13 mouse cellular contexts compared by ENCODE assay signal in genomic region chr7:54893709-54894627, GRCm38 (mm10).
"Had no signal": no experiment of that assay in that cellular context is flagged by ENCODE, and none has a peak within 500 bp of the region (broad histone marks: within the 10 kb centered on the region; RNA-seq: fewer than 3 reads in every experiment).

No protein-coding gene starts in this region.

- H3K9me3 ChIP-seq: limb, embryonic 12.5 days; liver, embryonic 13.5 days; midbrain, embryonic 12.5 days had no signal

- H3K27ac ChIP-seq: layer of hippocampus, adult 2 months; limb, embryonic 12.5 days; liver, embryonic 13.5 days; midbrain, embryonic 12.5 days had no signal

- H3K4me1 ChIP-seq: limb, embryonic 12.5 days; liver, embryonic 13.5 days; midbrain, embryonic 12.5 days had no signal

- H3K36me3 ChIP-seq: limb, embryonic 12.5 days; liver, embryonic 13.5 days; midbrain, embryonic 12.5 days had no signal

- H3K27me3 ChIP-seq: limb, embryonic 12.5 days; liver, embryonic 13.5 days; midbrain, embryonic 12.5 days had no signal

- H3K4me2 ChIP-seq: limb, embryonic 12.5 days; liver, embryonic 13.5 days; midbrain, embryonic 12.5 days had no signal

- H3K9ac ChIP-seq: limb, embryonic 12.5 days; liver, embryonic 13.5 days; midbrain, embryonic 12.5 days had no signal

- ATAC-seq: lung, postnatal 0 days had no signal

- H3K4me3 ChIP-seq: layer of hippocampus, adult 2 months; limb, embryonic 12.5 days; liver, embryonic 13.5 days; midbrain, embryonic 12.5 days had no signal

- DNase-seq: kidney, adult 18-20 months; kidney, postnatal 10 days; kidney, postnatal 4 days; liver; liver, embryonic 13.5 days; lung, adult 18-20 months; lung, postnatal 4 days; thymus, adult 18-20 months; thymus, postnatal 14 days had no signal
